Mouse (Mus musculus) kidney, postnatal 4 days (tissue): Measurements from ENCODE around the gene Rbpj.

Source experiments
- DNase-seq, 2 experiments: peaks; one replicate each; pipeline ENCODE4 v3.0.0; 2021; ENCODE audit warnings: mixed read lengths in 2 of 2

The Rbpj gene

DNA sequence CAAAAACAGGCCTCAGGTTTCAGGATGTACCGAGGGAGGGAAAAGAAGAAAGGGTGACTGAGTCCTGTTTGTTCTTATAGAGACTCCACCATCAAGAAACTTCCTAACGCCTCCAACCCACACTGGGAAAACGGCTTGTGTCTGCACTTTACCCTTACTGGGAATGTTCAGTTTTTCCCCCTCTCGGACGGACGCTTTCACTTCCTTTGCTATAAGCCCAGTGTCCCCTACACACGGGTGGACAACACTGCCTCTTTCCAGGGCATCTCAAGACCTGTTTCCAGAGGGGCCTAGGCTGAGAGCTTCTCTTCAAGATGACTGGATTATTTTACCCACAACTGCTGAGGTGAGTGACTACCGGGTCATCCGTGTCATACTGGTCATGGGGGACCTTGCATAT lies at the start of gene Rbpj:
Rbpj (plus strand) TSS at position 270 of the 400 bp plus-strand sequence.
- DNase-seq: no peak

- DNase-seq: no peak
These were observed 45.2 kb upstream of the Rbpj start for GRCm38 (mm10) chr5:53420777-53421176.

- DNase-seq: no peak
These were observed 44.7 kb upstream of the Rbpj start for GRCm38 (mm10) chr5:53421291-53421690.

DNA sequence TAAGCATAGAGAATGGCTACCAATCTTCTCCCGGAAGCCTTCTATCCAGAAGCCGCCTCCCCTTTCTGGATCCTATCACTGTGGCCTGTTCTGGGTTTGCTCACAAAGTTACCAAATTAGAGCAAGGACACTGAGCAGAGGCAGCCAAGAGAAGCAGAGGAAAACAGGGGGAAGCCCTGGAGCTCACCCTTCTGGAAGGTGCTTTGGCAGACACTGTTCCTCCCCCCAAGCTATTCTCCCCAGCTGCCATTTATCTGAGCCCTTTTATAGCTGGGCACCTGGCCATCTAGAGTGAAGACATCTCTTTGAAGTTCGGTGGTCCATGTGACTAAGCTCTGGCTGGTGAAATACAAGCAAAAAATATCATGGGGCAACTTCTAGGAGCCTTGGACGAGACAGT lies 38.5 kb upstream of the Rbpj start:
- no peak for DNase-seq

GRCm38 (mm10) chr5:53429683-53430477 lies 36.1 kb upstream of the Rbpj start:
- DNase-seq: peak; percentile 29 to 39

- DNase-seq: no peak
These were observed 33.5 kb upstream of the Rbpj start for GRCm38 (mm10) chr5:53432451-53432850.

- no peak for DNase-seq
These were observed 28.9 kb upstream of the Rbpj start for GRCm38 (mm10) chr5:53436905-53437632.

DNA sequence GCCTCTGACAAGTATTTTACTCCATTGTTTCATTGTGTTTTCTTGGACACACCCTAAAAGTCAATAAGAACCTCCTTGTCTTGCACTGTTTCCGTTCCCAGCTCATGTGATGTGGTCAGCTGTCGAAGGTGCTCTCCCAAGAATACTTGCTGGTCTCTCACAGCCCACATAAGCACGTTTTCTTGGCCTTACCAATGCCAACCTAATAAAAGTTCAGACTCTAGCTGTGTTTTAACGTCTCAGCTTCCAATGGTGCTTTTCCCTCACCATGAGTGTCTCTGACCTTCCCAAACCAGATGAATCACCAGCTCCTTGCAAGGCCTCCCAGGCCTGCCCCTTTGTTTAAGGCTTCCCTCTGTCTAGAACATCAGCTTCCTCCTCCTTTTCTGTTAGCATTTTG lies 28.2 kb upstream of the Rbpj start:
- no peak for DNase-seq

- no peak for DNase-seq
These were observed 27.7 kb upstream of the Rbpj start for GRCm38 (mm10) chr5:53438268-53438667.

DNA sequence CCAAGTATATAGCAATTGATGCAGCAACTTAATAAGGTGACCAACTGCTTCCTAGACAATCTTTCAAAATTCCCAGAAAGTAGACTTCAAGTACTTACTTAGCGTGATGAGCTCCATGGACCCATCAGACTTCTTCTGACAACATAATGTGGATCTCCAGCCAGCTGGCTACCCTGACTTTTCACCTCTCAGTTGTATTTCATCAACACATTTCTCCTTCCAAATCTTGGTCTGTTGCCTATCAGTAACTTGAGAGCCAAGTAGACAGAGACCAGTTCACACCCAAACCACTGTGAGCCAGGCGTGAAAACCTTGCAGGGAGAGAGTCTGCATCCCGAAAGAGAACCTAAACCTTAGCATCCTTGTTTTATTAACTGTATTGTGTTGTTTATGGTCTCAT lies 26.3 kb upstream of the Rbpj start:
- peak in 1 of 2 experiments; percentile 5 for DNase-seq

- DNase-seq: no peak
These were observed 21.9 kb upstream of the Rbpj start for GRCm38 (mm10) chr5:53444030-53444429.

- DNase-seq: no peak
These were observed 15.0 kb upstream of the Rbpj start for GRCm38 (mm10) chr5:53450945-53451344.

DNA sequence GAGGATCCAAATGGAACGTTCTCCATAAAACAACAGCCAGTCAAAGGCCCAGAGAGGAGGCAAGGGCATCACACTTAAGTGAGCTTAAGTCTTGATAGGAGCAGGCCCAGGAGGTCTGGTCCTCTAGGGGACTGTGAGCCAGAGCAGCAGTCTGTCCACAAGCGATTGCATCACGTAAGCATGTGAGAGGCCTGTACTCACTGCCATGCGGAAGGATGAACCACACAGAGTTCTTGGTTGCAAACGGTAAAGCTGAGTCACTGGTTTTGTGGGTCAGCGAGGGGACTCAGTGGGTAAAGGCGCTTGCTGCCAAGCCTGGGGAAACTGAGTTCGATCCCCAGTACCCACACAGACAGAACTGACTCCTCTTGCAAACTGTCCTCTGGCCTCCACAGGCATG lies 14.1 kb upstream of the Rbpj start:
- no peak for DNase-seq

GRCm38 (mm10) chr5:53452920-53453319 lies 13.0 kb upstream of the Rbpj start:
- no peak for DNase-seq

- no peak for DNase-seq
These were observed 11.2 kb upstream of the Rbpj start for GRCm38 (mm10) chr5:53454706-53455105.

- no peak for DNase-seq
These were observed 10.5 kb upstream of the Rbpj start for GRCm38 (mm10) chr5:53455459-53455858.

- DNase-seq: no peak
These were observed 5.8 kb upstream of the Rbpj start for GRCm38 (mm10) chr5:53460196-53460595.

DNA sequence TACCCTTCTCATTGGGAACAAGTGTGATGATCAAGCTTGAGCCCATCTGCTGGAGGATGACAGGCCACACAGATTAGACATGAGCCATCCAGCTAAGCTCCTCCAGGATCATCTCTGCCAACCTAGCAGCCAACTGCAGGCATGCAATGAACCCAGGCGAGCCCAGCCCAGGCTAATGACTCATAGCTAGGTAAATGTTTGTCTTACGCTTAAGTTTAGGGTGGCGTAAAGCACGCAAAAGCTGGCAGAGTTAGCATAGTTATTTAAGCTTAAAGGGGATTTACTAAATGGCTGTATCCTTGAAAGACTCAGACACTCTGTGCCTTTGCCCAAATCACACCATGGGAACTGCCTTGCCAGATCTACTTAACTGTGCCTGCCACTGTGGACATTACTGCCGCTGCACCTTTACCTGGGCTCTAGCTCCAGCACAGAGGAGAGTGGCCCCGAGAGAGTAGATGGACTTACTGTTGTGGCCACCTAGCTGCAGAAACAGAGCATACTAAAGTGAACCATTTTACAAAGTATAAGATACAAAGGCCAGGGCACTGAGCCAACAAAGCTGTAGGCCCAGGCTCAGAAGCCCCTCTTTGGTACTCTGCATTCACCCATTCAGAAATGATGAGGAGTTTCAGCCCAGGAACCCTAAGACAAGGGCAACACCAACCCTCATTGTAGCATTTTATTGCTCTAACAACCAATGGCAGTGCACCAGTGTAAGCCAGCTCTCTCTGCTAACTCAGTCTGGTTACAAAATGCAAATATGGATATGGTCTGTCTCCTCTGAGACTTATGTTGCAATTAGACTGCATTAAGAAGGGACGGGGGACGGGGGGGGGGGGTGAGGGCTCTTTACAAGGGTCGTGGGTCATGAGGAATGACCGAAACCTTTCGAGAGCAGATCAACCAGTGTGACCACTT lies 2.6 kb upstream of the Rbpj start:
- DNase-seq: no peak

DNA sequence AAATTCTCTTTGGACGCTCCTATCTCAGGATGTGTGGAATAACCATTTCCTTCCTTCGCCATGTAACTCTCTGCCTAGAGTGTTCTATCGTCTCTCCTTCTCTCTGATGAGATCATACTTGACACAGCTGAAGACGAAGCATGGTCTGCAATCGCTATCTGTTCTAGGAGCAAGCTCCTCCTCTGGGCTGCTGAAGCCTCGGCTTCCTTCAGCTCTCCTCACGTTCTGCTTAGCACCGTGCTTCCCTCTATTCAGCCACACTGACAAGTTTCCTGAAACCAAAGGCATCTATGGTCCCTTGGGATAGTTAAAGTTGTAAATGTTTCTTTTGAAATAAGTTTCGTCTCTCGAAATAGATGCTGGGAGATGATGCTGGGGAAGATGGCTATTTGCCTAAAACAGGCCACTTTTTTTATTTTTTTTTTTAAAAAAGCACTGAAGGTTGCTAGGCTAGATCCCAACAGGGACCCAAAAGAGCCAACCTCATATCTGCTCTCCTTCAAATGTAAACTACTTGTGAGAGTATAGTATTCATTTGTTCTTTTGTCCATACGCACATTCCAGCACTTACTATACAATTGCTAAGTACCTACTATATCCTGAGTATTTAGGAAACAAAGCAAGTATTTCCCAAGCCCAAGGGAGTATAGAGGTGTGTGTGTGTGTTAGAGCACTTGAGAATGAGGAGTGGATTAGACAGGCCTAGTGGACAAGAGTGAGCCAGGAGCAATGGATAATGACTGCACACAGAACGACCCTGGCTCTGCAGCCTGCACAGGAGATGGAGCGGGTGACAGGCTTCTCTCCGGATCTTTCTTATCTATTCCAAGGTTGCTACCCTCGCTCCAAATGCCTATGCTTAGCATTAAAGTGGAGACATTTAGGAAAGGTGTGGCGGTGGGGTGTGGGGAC lies 726 bp downstream of the Rbpj start:
- DNase-seq: no peak

DNA sequence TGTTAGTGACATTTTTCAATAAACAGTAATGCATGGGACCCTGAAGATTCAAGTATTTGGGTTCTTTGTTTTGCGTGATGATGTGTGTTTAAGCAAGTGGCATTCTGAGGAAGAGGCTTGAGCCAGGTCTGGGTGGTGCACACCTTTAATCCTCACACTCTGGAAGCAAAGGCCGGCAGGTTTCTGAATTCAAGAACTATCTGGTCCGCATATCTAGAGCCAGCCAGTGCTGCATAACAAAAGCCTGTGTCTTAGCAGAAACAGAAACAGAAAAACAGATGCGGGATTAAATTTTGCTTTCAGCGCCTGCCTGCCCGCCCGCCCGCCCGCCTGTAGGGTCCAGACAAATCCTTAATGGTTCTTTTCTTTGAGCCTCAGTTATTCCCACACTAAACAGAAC lies 1.6 kb downstream of the Rbpj start:
- DNase-seq: no peak

- no peak for DNase-seq
These were observed 2.4 kb downstream of the Rbpj start for GRCm38 (mm10) chr5:53468366-53468765.
